15 mouse cellular contexts compared by ENCODE assay signal in the genomic region with DNA sequence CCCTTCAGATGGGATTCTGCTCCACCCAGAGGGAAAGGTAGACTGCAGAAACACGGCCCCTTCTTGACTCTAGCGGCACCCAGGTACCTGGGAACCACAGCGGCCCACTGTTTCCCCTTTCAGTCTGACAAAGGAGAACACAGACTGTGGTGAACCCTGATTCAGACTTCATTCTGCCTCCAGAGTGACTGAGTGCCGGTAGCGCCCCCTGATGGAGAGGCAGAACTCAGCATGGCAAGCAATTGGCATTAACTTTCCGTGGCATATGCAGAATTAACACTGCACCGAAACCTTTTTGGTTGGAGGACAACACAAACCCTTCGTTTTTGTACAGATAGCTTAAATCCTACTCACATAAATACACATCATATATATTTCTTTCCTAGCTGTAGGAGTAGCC.
DNase-seq lines count a peak whose midpoint lies in the region; ATAC-seq and TF ChIP-seq lines count a peak whose summit lies in the region.
"Had no signal": no experiment of that assay in that cellular context is flagged by ENCODE, and none has a peak within 500 bp of the region (broad histone marks: within the 10 kb centered on the region; RNA-seq: fewer than 3 reads in every experiment).

No protein-coding gene starts in this region.

- H3K9ac ChIP-seq in intestine, postnatal 0 days (ENCODE audit: low read depth, low read length): no peak overlapping the region
- no peak overlapping the region for H3K9ac ChIP-seq in intestine, embryonic 16.5 days (ENCODE audit: low read depth, low read length)
- no peak overlapping the region for H3K9ac ChIP-seq in midbrain, embryonic 11.5 days (ENCODE audit: low read length)
- no peak overlapping the region for H3K9ac ChIP-seq in midbrain, embryonic 16.5 days (ENCODE audit: low read depth, low read length)
- H3K9ac ChIP-seq: forebrain, embryonic 12.5 days; kidney, embryonic 15.5 days; lung, embryonic 15.5 days had no signal

- TF ChIP-seq POLR2A in brain, embryonic 14.5 days (IDR thresholded peaks at IDR 0.05; ENCODE audit: borderline replicate concordance, extremely low read depth, insufficient read depth, insufficient read length, poor library complexity, severe bottlenecking): no peak

- no peak overlapping the region for H3K4me3 ChIP-seq in intestine, postnatal 0 days (ENCODE audit: low read depth, low read length)
- no peak overlapping the region for H3K4me3 ChIP-seq in intestine, embryonic 16.5 days (ENCODE audit: low read length)
- H3K4me3 ChIP-seq in midbrain, embryonic 11.5 days (ENCODE audit: low read depth, low read length): no peak overlapping the region
- H3K4me3 ChIP-seq in midbrain, embryonic 16.5 days (ENCODE audit: low read depth, low read length): no peak overlapping the region
- H3K4me3 ChIP-seq: forebrain, embryonic 12.5 days; heart, embryonic 10.5 days; kidney, embryonic 15.5 days; limb, embryonic 10.5 days; lung, embryonic 15.5 days had no signal

- peak; percentile 19 for DNase-seq in midbrain, embryonic 11.5 days (ENCODE audit: low spot score, missing footprints)
- no peak for DNase-seq in brain, embryonic 14.5 days (ENCODE audit: low read depth)
- DNase-seq in thymus, postnatal 36 days: peak; percentile 5 to 7
- no peak for DNase-seq in left cerebral cortex, adult 9 months (ENCODE audit: low spot score in 2 of 2)
- DNase-seq: cerebellum, adult 11 months; heart, postnatal 4 days; right cerebral cortex, postnatal 25 days had no signal

- no peaks in the 10 kb centered on the region for H3K27me3 ChIP-seq in intestine, postnatal 0 days (replicated peaks; ENCODE audit: control insufficient read depth, insufficient read depth, low read length)
- no peaks in the 10 kb centered on the region for H3K27me3 ChIP-seq in intestine, embryonic 16.5 days (replicated peaks; ENCODE audit: control insufficient read depth, insufficient read depth, low read length)
- no peaks in the 10 kb centered on the region for H3K27me3 ChIP-seq in midbrain, embryonic 11.5 days (ENCODE audit: control insufficient read depth, insufficient read depth, low read length)
- no peaks in the 10 kb centered on the region for H3K27me3 ChIP-seq in midbrain, embryonic 16.5 days (ENCODE audit: control insufficient read depth, insufficient read depth, low read depth, low read length)
- H3K27me3 ChIP-seq: forebrain, embryonic 12.5 days; kidney, embryonic 15.5 days; lung, embryonic 15.5 days had no signal

- no peaks in the 10 kb centered on the region for H3K9me3 ChIP-seq in intestine, postnatal 0 days (ENCODE audit: control insufficient read depth)
- H3K9me3 ChIP-seq in intestine, embryonic 16.5 days (ENCODE audit: control insufficient read depth, low read length): no peaks in the 10 kb centered on the region
- H3K9me3 ChIP-seq in midbrain, embryonic 11.5 days (ENCODE audit: control insufficient read depth, low read length): no peaks in the 10 kb centered on the region
- H3K9me3 ChIP-seq in midbrain, embryonic 16.5 days (replicated peaks; ENCODE audit: control insufficient read depth, low read length, poor library complexity, severe bottlenecking): no peaks in the 10 kb centered on the region
- H3K9me3 ChIP-seq: forebrain, embryonic 12.5 days; heart, embryonic 10.5 days; kidney, embryonic 15.5 days; limb, embryonic 10.5 days; lung, embryonic 15.5 days had no signal

- H3K27ac ChIP-seq in intestine, postnatal 0 days (ENCODE audit: low read depth, low read length): no peak overlapping the region
- no peak overlapping the region for H3K27ac ChIP-seq in intestine, embryonic 16.5 days (ENCODE audit: low read length)
- no peak overlapping the region for H3K27ac ChIP-seq in midbrain, embryonic 11.5 days (ENCODE audit: low read depth, low read length)
- H3K27ac ChIP-seq in midbrain, embryonic 16.5 days (ENCODE audit: low read length): no peak overlapping the region
- H3K27ac ChIP-seq: forebrain, embryonic 12.5 days; heart, embryonic 10.5 days; kidney, embryonic 15.5 days; limb, embryonic 10.5 days; lung, embryonic 15.5 days had no signal

- no peaks in the 10 kb centered on the region for H3K36me3 ChIP-seq in intestine, postnatal 0 days (ENCODE audit: control insufficient read depth, insufficient read depth)
- H3K36me3 ChIP-seq in intestine, embryonic 16.5 days (ENCODE audit: control insufficient read depth, insufficient read depth, low read length): no peaks in the 10 kb centered on the region
- no peaks in the 10 kb centered on the region for H3K36me3 ChIP-seq in midbrain, embryonic 11.5 days (ENCODE audit: control insufficient read depth, insufficient read depth, low read length)
- H3K36me3 ChIP-seq in midbrain, embryonic 16.5 days (ENCODE audit: control insufficient read depth, insufficient read depth, low read length): no peaks in the 10 kb centered on the region
- H3K36me3 ChIP-seq: forebrain, embryonic 12.5 days; heart, embryonic 10.5 days; kidney, embryonic 15.5 days; limb, embryonic 10.5 days; lung, embryonic 15.5 days had no signal

- no peak overlapping the region for H3K4me2 ChIP-seq in intestine, postnatal 0 days (replicated peaks; ENCODE audit: low read depth)
- H3K4me2 ChIP-seq in intestine, embryonic 16.5 days (ENCODE audit: low read depth, low read length): no peak overlapping the region
- no peak overlapping the region for H3K4me2 ChIP-seq in midbrain, embryonic 11.5 days
- no peak overlapping the region for H3K4me2 ChIP-seq in midbrain, embryonic 16.5 days (ENCODE audit: low read length)
- H3K4me2 ChIP-seq: forebrain, embryonic 12.5 days; kidney, embryonic 15.5 days; lung, embryonic 15.5 days had no signal

- peak; percentile 45 for TF ChIP-seq CTCF in intestine, postnatal 0 days (IDR thresholded peaks at IDR 0.05; ENCODE audit: low read depth)
- peak; percentile 17; the same call in 1 of the 2 replicates for TF ChIP-seq CTCF in brain, embryonic 14.5 days (IDR thresholded peaks at IDR 0.05; ENCODE audit: borderline replicate concordance, extremely low read depth, insufficient read depth, insufficient read length)

- no peak for ATAC-seq in intestine, postnatal 0 days
- ATAC-seq in intestine, embryonic 16.5 days: no peak
- no peak for ATAC-seq in midbrain, embryonic 11.5 days (ENCODE audit: low FRiP score)
- ATAC-seq in midbrain, embryonic 16.5 days: no peak

- no peaks in the 10 kb centered on the region for H3K4me1 ChIP-seq in intestine, postnatal 0 days (replicated peaks; ENCODE audit: control insufficient read depth, insufficient read depth, low read length)
- no peaks in the 10 kb centered on the region for H3K4me1 ChIP-seq in intestine, embryonic 16.5 days (ENCODE audit: control insufficient read depth, insufficient read depth, low read length)
- H3K4me1 ChIP-seq in midbrain, embryonic 11.5 days (ENCODE audit: control insufficient read depth, insufficient read depth, low read length): no peaks in the 10 kb centered on the region
- H3K4me1 ChIP-seq in midbrain, embryonic 16.5 days (ENCODE audit: control insufficient read depth, insufficient read depth, low read length): no peaks in the 10 kb centered on the region
- H3K4me1 ChIP-seq: heart, embryonic 10.5 days; kidney, embryonic 15.5 days had no signal

- WGBS in intestine, postnatal 0 days: 87% methylated on average over 8 of the region's 8 CpGs
- 89% methylated on average over 8 of the region's 8 CpGs for WGBS in intestine, embryonic 16.5 days
- 89% methylated on average over 8 of the region's 8 CpGs for WGBS in midbrain, embryonic 11.5 days
- WGBS in midbrain, embryonic 16.5 days: 90% methylated on average over 8 of the region's 8 CpGs

Comparison
In these comparisons a context has a peak if more than half of its experiments do, and no peak if none do; other contexts are left out.
1. DNase-seq: peak in midbrain, embryonic 11.5 days (single experiment) and thymus, postnatal 36 days (2 of 2); none in brain, embryonic 14.5 days (single experiment) and left cerebral cortex, adult 9 months (0 of 2).